Mouse (Mus musculus) embryonic facial prominence, embryonic 12.5 days (tissue): ENCODE measurements around the gene Doxl2. TPM values are rescaled to one million over a fixed set of nuclear protein-coding genes. Genes with fewer than 3 reads are reported as not detected.

Experiments used
- polyA plus RNA-seq: library from polyadenylated mRNA; unstranded; fragments of >200 nt; fragmentation: Nextera tagmentation; extraction: Ambion mirVana; gene quantifications from 2 replicates; pipeline ENCODE4 v1.2.1, GENCODE M21; 2016

Gene Doxl2
- polyA plus RNA-seq, 1 experiment from 2014 or later: not detected

Other genes with a start within 250 kb of the Doxl2 start
- gene Gimap1, start 235.9 kb upstream of the Doxl2 start, polyA plus RNA-seq: 7.5 and 7.6 TPM in 2 replicates
- gene Gimap5, start 228.8 kb upstream of the Doxl2 start, polyA plus RNA-seq: 1.7 and 1.8 TPM in 2 replicates
- not detected in 2 replicates for gene Gimap3, start 204.1 kb upstream of the Doxl2 start, polyA plus RNA-seq
- 44.0 and 45.1 TPM in 2 replicates for gene Tmem176a, start 134.0 kb upstream of the Doxl2 start, polyA plus RNA-seq
- gene Tmem176b, start 133.5 kb upstream of the Doxl2 start, polyA plus RNA-seq: 158 and 161 TPM in 2 replicates
- gene Aoc1, start 102.1 kb upstream of the Doxl2 start, polyA plus RNA-seq: not detected in 2 replicates
- gene 1600015I10Rik, start 45.1 kb upstream of the Doxl2 start, polyA plus RNA-seq: not detected in 2 replicates
- not detected in 2 replicates for gene Svs1, start 11.9 kb downstream of the Doxl2 start, polyA plus RNA-seq
- 3.2 and 5.2 TPM in 2 replicates for gene Gpnmb, start 61.6 kb downstream of the Doxl2 start, polyA plus RNA-seq
- 72.8 and 76.9 TPM in 2 replicates for gene Malsu1, start 98.8 kb downstream of the Doxl2 start, polyA plus RNA-seq
- 109 TPM in 2 replicates for gene Igf2bp3, start 240.0 kb downstream of the Doxl2 start, polyA plus RNA-seq